Mouse (Mus musculus) myocyte (in vitro differentiated cells): ENCODE data around the gene Htr3b. TPM values are rescaled to one million over a fixed set of nuclear protein-coding genes. Genes with fewer than 3 reads are reported as not detected.

Experiments
- H3K27me3 ChIP-seq: one replicate; pipeline ENCODE4 v1.6.1; 2011; ENCODE audit not compliant: control insufficient read depth, insufficient read depth, insufficient read length
- H3K36me3 ChIP-seq: one replicate; pipeline ENCODE4 v1.6.1; 2011; ENCODE audit not compliant: control insufficient read depth, insufficient read depth
- H3K4me2 ChIP-seq: one replicate; pipeline ENCODE4 v1.6.1; 2011; ENCODE audit warnings: low read depth, control low read depth
- H3K4me3 ChIP-seq: one replicate; pipeline ENCODE4 v1.5.1; 2011; ENCODE audit warnings: mild to moderate bottlenecking, control low read depth, moderate library complexity
- H3K79me2 ChIP-seq: one replicate; pipeline ENCODE4 v1.6.1; 2011; ENCODE audit not compliant: control insufficient read depth, insufficient read depth
- H3ac ChIP-seq: one replicate; pipeline ENCODE4 v1.6.1; 2011; ENCODE audit not compliant: control insufficient read depth, insufficient read length
- CEBPB ChIP-seq: IDR thresholded peaks from 2 replicates; pipeline ENCODE4 v1.6.1; 2011; ENCODE audit warnings: mild to moderate bottlenecking, moderate library complexity; ENCODE audit not compliant: poor library complexity, insufficient read depth, severe bottlenecking
- E2F4 ChIP-seq: IDR thresholded peaks from one replicate; pipeline ENCODE4 v1.6.1; 2011; ENCODE audit warnings: mild to moderate bottlenecking, control low read depth, moderate library complexity; ENCODE audit not compliant: insufficient read depth
- MAX ChIP-seq: IDR thresholded peaks from one replicate; pipeline ENCODE4 v1.6.1; 2011; ENCODE audit warnings: low read depth, mild to moderate bottlenecking, control low read depth
- MYOD1 ChIP-seq, 3 experiments: IDR thresholded peaks; one replicate each; pipeline ENCODE4 v1.6.1; 2011; ENCODE audit warnings: control low read depth in 2 of 3, low read depth in 2 of 3, mild to moderate bottlenecking in 2 of 3, moderate library complexity in 1 of 3; ENCODE audit not compliant: insufficient read length in 2 of 3, control insufficient read depth in 1 of 3
- MYOG ChIP-seq, 3 experiments: IDR thresholded peaks; one replicate each; pipeline ENCODE4 v1.6.1; 2011; ENCODE audit warnings: control low read depth in 2 of 3, low read depth in 2 of 3, mild to moderate bottlenecking in 2 of 3; ENCODE audit not compliant: insufficient read length in 2 of 3, control insufficient read depth in 1 of 3, insufficient read depth in 1 of 3
- POLR2A ChIP-seq: IDR thresholded peaks from one replicate; pipeline ENCODE4 v1.6.1; 2011; ENCODE audit warnings: low read depth, mild to moderate bottlenecking, control low read depth, moderate library complexity; ENCODE audit not compliant: insufficient read length
- POLR2AphosphoS2 ChIP-seq: IDR thresholded peaks from one replicate; pipeline ENCODE4 v1.6.1; 2011; ENCODE audit warnings: low read depth, control low read depth; ENCODE audit not compliant: insufficient read length
- REST ChIP-seq: IDR thresholded peaks from one replicate; pipeline ENCODE4 v1.6.1; 2011; ENCODE audit warnings: mild to moderate bottlenecking, control low read depth, moderate library complexity; ENCODE audit not compliant: insufficient read depth, insufficient read length
- SRF ChIP-seq: IDR thresholded peaks from one replicate; pipeline ENCODE4 v1.6.1; 2011; ENCODE audit warnings: low read depth; ENCODE audit not compliant: control insufficient read depth, insufficient read length
- TCF12 ChIP-seq: IDR thresholded peaks from one replicate; pipeline ENCODE4 v1.6.1; 2011; ENCODE audit warnings: mild to moderate bottlenecking, control low read depth; ENCODE audit not compliant: poor library complexity, insufficient read depth, severe bottlenecking
- TCF3 ChIP-seq: IDR thresholded peaks from one replicate; pipeline ENCODE4 v1.6.1; 2011; ENCODE audit warnings: low read depth, control low read depth; ENCODE audit not compliant: insufficient read length
- USF1 ChIP-seq: IDR thresholded peaks from one replicate; pipeline ENCODE4 v1.6.1; 2011; ENCODE audit warnings: low read depth, mild to moderate bottlenecking, control low read depth, moderate library complexity
- polyA plus RNA-seq: library from polyadenylated mRNA; unstranded; fragments of >200 nt; fragmentation: generic; extraction: Trizol; gene quantifications from one replicate; pipeline ENCODE4 v1.2.1, GENCODE M21; 2012; ENCODE audit warnings: missing spikeins

Gene Htr3b
- polyA plus RNA-seq, 1 experiment, result not detected

DNA sequence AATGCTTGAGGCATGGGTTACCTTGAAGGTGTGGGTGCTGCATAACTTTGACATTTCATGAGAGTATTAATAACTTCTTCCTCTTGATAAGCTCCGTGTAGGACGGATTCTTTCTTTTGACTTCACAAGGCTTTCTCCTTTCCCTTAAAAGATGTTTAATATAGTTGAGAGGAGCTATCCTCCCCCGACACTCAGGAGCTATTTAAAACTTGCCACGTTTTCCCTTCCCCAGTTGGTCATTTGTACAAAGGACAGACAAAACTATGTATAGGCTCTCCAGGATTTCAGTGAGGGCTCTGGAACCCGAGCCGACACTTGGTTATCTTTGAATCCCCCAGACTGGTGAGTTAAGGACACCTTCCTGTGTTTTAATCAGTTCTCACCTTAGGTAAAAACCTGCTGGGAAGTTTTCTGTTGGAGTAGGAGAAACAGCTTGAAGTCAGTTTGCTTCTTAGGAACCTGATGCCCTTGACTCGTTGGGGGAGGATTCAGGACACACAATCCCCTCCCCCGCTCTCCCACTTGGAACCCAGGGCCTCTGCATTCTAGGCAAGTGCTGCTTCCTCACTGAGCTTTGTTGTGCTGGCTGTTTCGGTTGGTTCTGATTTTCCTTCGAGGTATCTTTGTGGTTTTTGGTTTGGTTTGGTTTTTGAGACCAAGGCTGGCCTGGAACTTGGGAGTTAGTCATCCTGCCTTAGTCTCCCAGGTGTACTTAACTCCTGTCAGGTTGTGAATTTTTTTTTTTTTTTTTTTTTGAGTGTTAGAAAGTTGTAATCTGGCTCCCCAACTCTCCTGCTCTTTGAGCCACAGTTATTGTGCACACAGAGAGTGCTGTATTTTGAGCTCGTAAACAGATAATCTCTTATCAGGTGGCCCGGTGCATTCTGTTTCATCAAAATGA is 22.7 kb upstream of the Htr3b start:
- Histone ChIP-seq H3K4me2 (peak overlapping the region; percentile 76), H3K36me3 (no peaks in the 10 kb centered on the region), H3ac (no peak overlapping the region), H3K79me2 (peaks cover 49% of the 10 kb centered on the region), H3K27me3 (no peaks in the 10 kb centered on the region), H3K4me3 (peak overlapping the region; percentile 70)
- TF ChIP-seq POLR2A (no peak), MYOG (IDR thresholded peaks at IDR 0.05; ENCODE audit: control insufficient read depth in 1 of 3, insufficient read depth in 1 of 3, insufficient read length in 2 of 3, low read depth in 2 of 3) (no peak), MYOD1 (IDR thresholded peaks at IDR 0.05; ENCODE audit: control insufficient read depth in 1 of 3, insufficient read length in 2 of 3, low read depth in 2 of 3) (no peak), REST (no peak)

DNA sequence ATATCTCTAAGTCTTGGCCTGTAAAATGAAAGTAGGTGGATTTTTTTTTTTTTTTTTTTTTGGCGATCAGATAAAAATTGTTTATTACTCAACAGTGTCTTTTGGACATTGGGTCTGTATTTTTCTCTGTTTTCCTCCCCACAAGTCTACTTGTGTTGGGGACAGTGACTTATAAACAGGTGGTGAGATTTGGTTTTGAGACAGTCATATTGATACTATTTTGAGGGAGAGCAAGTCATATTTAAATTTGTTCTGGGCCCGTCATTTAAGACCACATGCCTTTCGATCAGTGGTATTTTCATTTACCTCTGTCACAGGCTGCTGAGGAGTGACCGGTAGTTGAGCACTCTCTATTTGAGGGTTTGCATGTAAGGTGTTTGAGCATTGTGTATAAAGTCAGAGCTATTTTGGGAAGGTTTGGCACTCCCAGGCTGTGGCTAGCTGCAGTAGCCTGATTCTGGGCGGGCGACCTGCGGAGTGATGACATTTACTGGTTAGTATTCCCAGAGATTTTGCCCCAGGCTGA is 21.9 kb upstream of the Htr3b start:
- no peaks in the 10 kb centered on the region for H3K27me3 ChIP-seq
- H3K36me3 ChIP-seq, result no peaks in the 10 kb centered on the region
- peaks cover 49% of the 10 kb centered on the region for H3K79me2 ChIP-seq
- TF ChIP-seq MAX, result no peak
- TF ChIP-seq USF1, result no peak
- no peak for TF ChIP-seq REST
- no peak for TF ChIP-seq SRF
- no peak for TF ChIP-seq E2F4
- no peak for TF ChIP-seq POLR2AphosphoS2
- TF ChIP-seq POLR2A, result no peak
- TF ChIP-seq MYOG (IDR thresholded peaks at IDR 0.05; ENCODE audit: control insufficient read depth in 1 of 3, insufficient read depth in 1 of 3, insufficient read length in 2 of 3, low read depth in 2 of 3), result no peak
- no peak for TF ChIP-seq TCF12
- no peak for TF ChIP-seq CEBPB
- no peak for TF ChIP-seq TCF3
- TF ChIP-seq MYOD1 (IDR thresholded peaks at IDR 0.05; ENCODE audit: control insufficient read depth in 1 of 3, insufficient read length in 2 of 3, low read depth in 2 of 3), result no peak
- H3K4me3 ChIP-seq, result peak overlapping the region; percentile 70
- peak overlapping the region; percentile 76 for H3K4me2 ChIP-seq
- H3ac ChIP-seq, result no peak overlapping the region

DNA sequence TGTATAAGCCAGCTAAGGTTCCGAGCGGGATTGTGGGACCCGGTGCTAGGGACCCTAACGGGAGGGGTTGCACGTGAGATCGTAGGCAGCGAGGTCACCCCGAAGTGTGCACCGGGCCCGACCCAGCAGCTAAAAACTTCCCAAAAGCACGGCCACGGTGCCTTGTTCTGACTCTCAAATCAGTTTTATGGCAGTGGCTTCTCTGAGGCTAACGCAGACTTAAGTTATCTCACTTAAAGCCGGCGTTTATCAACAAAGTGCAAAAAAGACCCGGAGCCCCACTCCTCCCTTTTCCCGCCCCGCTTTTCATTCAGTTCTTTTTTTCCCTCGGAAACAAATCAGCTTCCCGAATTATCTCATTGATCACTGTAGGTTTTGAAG is 20.9 kb upstream of the Htr3b start:
- no peak for TF ChIP-seq MYOG (IDR thresholded peaks at IDR 0.05; ENCODE audit: control insufficient read depth in 1 of 3, insufficient read depth in 1 of 3, insufficient read length in 2 of 3, low read depth in 2 of 3)
- TF ChIP-seq MYOD1 (IDR thresholded peaks at IDR 0.05; ENCODE audit: control insufficient read depth in 1 of 3, insufficient read length in 2 of 3, low read depth in 2 of 3), result no peak
- no peak for TF ChIP-seq REST
- no peak for TF ChIP-seq CEBPB
- TF ChIP-seq TCF3, result no peak
- no peak for TF ChIP-seq SRF
- Histone ChIP-seq H3K4me2 (peak overlapping the region; percentile 76), H3K36me3 (no peaks in the 10 kb centered on the region), H3K4me3 (peak overlapping the region; percentile 70), H3K79me2 (peaks cover 48% of the 10 kb centered on the region), H3ac (peak overlapping the region; percentile 70), H3K27me3 (no peaks in the 10 kb centered on the region)

DNA sequence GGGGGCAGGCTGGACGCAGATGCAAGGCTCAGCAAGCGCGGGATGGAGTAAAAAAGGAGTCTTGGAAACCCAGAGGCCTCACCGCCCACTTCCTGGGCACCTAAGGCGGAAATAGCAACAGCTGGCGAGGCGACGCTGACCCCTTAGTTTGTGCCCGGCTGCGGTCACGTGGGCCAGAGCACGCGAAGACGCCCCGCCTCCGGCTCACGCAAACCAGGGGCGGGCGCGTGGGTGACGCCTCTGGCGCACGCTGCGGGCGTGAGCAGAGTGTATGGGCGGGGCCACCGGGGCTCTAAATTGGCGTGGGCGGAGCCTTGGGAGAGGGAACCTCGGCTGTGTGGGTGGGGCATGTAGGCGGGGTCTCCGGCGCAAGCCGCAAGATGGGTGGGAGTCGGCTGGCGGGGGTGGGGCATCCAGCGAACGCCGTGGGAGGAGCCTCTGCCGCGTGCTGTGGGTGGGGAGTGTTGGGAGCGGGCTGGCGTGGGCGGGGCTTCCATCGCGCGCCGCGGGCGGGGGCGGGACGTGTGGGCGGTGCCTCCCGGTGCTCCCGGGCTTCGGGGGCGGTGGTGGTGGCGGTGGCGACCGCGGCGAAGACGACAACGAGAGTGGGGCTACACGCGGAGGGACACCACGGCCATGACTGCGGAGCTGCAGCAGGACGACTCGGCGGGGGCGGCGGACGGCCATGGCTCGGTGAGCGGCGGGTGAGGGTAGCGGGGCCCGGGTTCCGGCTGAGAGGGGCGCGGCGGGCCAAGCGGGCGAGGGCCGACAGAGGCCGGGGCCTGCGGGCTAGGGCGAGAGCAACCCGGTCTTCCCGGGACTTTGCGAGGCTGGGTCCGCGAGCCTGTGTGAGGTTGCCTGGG is 20.3 kb upstream of the Htr3b start, which contains the start of gene Usp28:
TSS of gene Usp28 (plus strand) at position 531 of the 863 bp plus-strand sequence.
- no peaks in the 10 kb centered on the region for H3K27me3 ChIP-seq
- peaks cover 42% of the 10 kb centered on the region for H3K79me2 ChIP-seq
- H3ac ChIP-seq, result peak within 1 kb of the TSS; percentile 70
- H3K36me3 ChIP-seq, result no peaks in the 10 kb centered on the region
- TF ChIP-seq MYOD1 (IDR thresholded peaks at IDR 0.05; ENCODE audit: control insufficient read depth in 1 of 3, insufficient read length in 2 of 3, low read depth in 2 of 3) (peak in 2 of 3 experiments; percentile 50 to 79), REST (no peak), E2F4 (no peak), POLR2A (peak; percentile 93), TCF3 (peak; percentile 6), SRF (peak; percentile 33), POLR2AphosphoS2 (peak; percentile 89), USF1 (peak; percentile 93), MAX (no peak), MYOG (IDR thresholded peaks at IDR 0.05; ENCODE audit: control insufficient read depth in 1 of 3, insufficient read depth in 1 of 3, insufficient read length in 2 of 3, low read depth in 2 of 3) (peak in 2 of 3 experiments; percentile 62 to 81), TCF12 (no peak), CEBPB (no peak)
- H3K4me3 ChIP-seq, result peak within 1 kb of the TSS; percentile 70
- H3K4me2 ChIP-seq, result peak within 1 kb of the TSS; percentile 80
